Mouse (Mus musculus) stomach, embryonic 14.5 days (tissue): ENCODE results near the gene Polm. TPM values are rescaled to one million over a fixed set of nuclear protein-coding genes. Genes with fewer than 3 reads are reported as not detected.

ENCODE experiments used
- ATAC-seq: fragments of 200-750 bp; cut with Nextera tagmentation; 2 replicates; pipeline ENCODE4 v1.8.0; 2017; ENCODE audit warnings: low read depth, moderate TSS enrichment; ENCODE audit not compliant: insufficient number of reproducible peaks, insufficient read depth, low FRiP score
- H3K27ac ChIP-seq: fragments of 300-500 bp; sonication (generic); 2 replicates; pipeline ENCODE4 v1.5.1; 2014; ENCODE audit warnings: mild to moderate bottlenecking, low read length, moderate library complexity, mixed read lengths
- H3K27me3 ChIP-seq: fragments of 300-500 bp; sonication (generic); 2 replicates; pipeline ENCODE4 v1.6.1; 2014; ENCODE audit warnings: low read length, control low read depth, mixed read lengths; ENCODE audit not compliant: control insufficient read depth, insufficient read depth
- H3K36me3 ChIP-seq: fragments of 300-500 bp; sonication (generic); 2 replicates; pipeline ENCODE4 v1.6.1; 2014; ENCODE audit warnings: mild to moderate bottlenecking, control low read depth, low read length, moderate library complexity, mixed read lengths; ENCODE audit not compliant: control insufficient read depth, insufficient read depth
- H3K4me1 ChIP-seq: fragments of 300-500 bp; sonication (generic); 2 replicates; pipeline ENCODE4 v1.6.1; 2014; ENCODE audit warnings: low read length, control low read depth, mixed read lengths; ENCODE audit not compliant: control insufficient read depth, insufficient read depth
- H3K4me2 ChIP-seq: fragments of 300-500 bp; sonication (generic); replicated peaks from 2 replicates; pipeline ENCODE4 v1.6.1; 2014; ENCODE audit warnings: low read depth, low read length, control low read depth
- H3K4me3 ChIP-seq: fragments of 300-500 bp; sonication (generic); 2 replicates; pipeline ENCODE4 v1.5.1; 2014; ENCODE audit warnings: low read depth, low read length, control low read depth
- H3K9ac ChIP-seq: fragments of 300-500 bp; sonication (generic); replicated peaks from 2 replicates; pipeline ENCODE4 v1.6.1; 2014; ENCODE audit warnings: low read depth, mild to moderate bottlenecking, control low read depth, low read length, moderate library complexity, mixed read lengths
- H3K9me3 ChIP-seq: fragments of 300-500 bp; sonication (generic); 2 replicates; pipeline ENCODE4 v1.6.1; 2016; ENCODE audit warnings: low read depth, low read length, control low read depth; ENCODE audit not compliant: control insufficient read depth
- WGBS: fragments of 180-500 bp; shearing (Covaris S2); extraction: QIAGEN DNeasy Blood & Tissue Kit; methylation state at CpG from one replicate; pipeline ENCODE4 v1.1.7; 2014; 5-methylcytosine and 5-hydroxymethylcytosine counted together
- polyA plus RNA-seq: library from polyadenylated mRNA; unstranded; fragments of >200 nt; fragmentation: Nextera tagmentation; extraction: Ambion mirVana; gene quantifications from 2 replicates; pipeline ENCODE4 v1.2.1, GENCODE M21; 2014

Polm gene
- polyA plus RNA-seq: 8.4 and 10.3 TPM in 2 replicates

DNA sequence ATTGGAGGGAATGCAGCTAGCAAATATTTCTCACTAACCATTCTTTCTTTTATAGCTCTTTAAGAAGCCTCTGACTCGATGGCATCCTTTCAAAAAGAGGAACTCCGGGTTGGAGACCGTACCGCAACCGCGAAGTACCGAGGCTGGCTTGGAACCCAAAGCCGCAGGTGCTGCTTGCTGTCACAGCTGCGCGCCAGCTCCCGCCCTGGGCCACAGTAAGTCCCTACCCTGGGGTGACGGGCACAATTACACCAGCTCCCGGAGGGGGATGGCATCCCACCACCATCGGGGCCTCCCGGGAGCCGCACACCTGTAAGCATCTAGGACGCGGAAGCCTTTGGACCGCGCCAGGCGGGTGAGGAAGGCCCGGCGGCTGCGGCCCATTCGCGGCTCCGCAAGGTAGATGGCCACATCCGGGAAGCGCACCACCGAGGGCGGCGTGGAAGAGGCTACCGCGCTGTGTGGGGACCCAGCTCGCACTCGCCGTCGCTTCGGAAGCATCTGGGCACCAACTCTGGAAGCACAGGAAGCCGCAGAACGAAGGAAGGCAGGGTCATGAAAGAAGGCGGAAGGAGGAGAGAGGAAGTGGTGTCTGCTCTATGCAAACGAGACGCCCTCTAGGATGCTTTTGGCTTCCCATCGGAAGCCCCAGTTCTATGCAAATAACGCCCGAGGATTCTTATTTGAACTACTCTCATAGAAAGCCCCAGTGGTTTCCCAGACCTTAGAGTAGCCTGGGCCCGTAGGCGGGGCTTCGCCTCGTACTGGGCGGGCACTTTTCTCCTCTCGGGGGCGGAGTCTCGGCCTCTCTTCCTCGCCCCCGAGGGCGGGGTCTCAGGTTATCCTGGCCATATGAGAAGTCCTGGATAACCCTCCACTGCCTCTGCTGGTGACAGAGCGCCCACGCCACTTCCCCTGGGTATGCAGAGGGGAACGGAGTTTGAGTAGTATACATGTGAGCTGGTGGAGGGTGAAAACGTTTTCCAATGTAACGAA lies at the start of gene Polm:
Polm (minus strand) TSS at position 766 of the 996 bp plus-strand sequence.
- no peaks in the 10 kb centered on the region for H3K9me3 ChIP-seq
- WGBS: under 1% methylated on average over 63 of the region's 63 CpGs
- H3K9ac ChIP-seq: peak within 1 kb of the TSS; percentile 67
- no peaks in the 10 kb centered on the region for H3K4me1 ChIP-seq
- peak within 1 kb of the TSS; percentile 71 for H3K27ac ChIP-seq
- no peaks in the 10 kb centered on the region for H3K27me3 ChIP-seq
- H3K36me3 ChIP-seq: peaks cover 8% of the 10 kb centered on the region
- ATAC-seq: peak; percentile 96
- peak within 1 kb of the TSS; percentile 87 for H3K4me2 ChIP-seq
- peak within 1 kb of the TSS; percentile 71 for H3K4me3 ChIP-seq

DNA sequence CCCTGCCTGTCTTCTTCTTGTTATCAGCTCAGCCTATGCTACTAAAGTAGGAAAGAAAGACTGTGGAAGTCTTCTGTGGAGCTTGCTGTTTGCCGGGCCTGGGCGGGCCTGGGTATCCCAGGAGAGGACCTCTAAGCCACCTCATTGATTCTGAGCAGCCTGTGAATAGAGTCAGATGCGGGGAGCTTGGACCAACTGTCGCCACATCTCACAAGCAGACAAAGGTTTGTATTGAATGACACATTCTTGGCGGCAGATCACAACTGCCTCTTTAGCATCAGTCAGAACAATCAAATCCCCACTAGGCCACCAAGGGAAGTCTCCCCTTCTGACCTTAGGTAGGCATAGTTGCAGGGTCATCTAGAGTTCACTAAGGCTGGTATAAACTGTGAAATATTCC lies 49.4 kb upstream of the Polm start:
- H3K4me1 ChIP-seq: peaks cover 10% of the 10 kb centered on the region; the same call in 1 of the 2 replicates
- H3K4me3 ChIP-seq: no peak overlapping the region
- 36% methylated on average over 5 of the region's 5 CpGs for WGBS
- H3K4me2 ChIP-seq: no peak overlapping the region
- H3K36me3 ChIP-seq: no peaks in the 10 kb centered on the region
- no peaks in the 10 kb centered on the region for H3K9me3 ChIP-seq
- ATAC-seq: no peak
- no peak overlapping the region for H3K27ac ChIP-seq
- no peaks in the 10 kb centered on the region for H3K27me3 ChIP-seq
- no peak overlapping the region for H3K9ac ChIP-seq

DNA sequence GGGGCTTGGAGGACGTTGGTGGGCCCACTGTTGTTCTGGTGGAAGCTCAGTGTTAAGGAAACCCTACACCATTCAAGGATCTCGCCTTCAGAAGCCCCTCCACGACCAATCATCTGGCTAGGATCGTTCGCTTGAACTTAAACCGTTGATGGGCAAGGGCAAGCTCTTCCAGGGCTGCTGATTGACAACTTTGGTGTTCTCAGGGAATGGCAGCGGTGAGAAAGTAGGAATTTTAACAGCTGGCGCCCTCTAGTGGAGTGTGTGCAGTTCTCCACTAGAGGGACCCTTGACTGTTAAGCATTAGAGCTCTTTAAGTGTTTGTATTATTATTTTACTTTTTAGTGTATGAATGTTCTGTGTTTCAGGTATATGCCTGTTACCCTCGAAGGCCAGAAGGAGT lies 48.4 kb upstream of the Polm start:
- ATAC-seq: no peak
- Histone ChIP-seq H3K36me3 (no peaks in the 10 kb centered on the region), H3K4me2 (no peak overlapping the region), H3K9me3 (no peaks in the 10 kb centered on the region), H3K27ac (no peak overlapping the region), H3K4me1 (peaks cover 7% of the 10 kb centered on the region; the same call in 1 of the 2 replicates), H3K9ac (no peak overlapping the region), H3K27me3 (no peaks in the 10 kb centered on the region), H3K4me3 (no peak overlapping the region)
- WGBS: 18% methylated on average over 9 of the region's 9 CpGs

DNA sequence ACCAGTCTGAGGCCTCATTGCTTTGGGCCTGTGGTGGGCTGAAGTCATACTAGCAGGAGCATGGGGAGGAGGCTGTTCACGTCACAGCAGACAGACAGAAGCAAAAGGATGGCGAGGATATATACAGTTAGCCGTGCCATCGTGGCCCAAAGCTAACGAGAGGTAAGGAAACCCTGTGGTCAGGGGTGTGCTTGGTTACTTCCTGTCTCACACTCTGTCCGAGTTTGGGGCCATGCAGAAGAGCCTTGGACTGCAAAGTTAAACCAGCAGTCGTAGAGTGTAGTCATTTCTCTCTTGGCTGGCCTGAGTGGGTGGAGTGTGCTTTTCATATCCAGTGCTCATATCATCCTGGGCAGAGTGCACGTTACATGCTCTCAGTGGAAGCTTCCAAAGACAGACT lies 44.7 kb upstream of the Polm start:
- Histone ChIP-seq H3K27me3 (no peaks in the 10 kb centered on the region), H3K9me3 (no peaks in the 10 kb centered on the region), H3K27ac (no peak overlapping the region), H3K9ac (no peak overlapping the region), H3K4me1 (peaks cover 6% of the 10 kb centered on the region; the same call in 1 of the 2 replicates), H3K4me3 (no peak overlapping the region), H3K36me3 (no peaks in the 10 kb centered on the region), H3K4me2 (no peak overlapping the region)
- WGBS: 74% methylated on average over 8 of the region's 8 CpGs
- ATAC-seq: no peak

DNA sequence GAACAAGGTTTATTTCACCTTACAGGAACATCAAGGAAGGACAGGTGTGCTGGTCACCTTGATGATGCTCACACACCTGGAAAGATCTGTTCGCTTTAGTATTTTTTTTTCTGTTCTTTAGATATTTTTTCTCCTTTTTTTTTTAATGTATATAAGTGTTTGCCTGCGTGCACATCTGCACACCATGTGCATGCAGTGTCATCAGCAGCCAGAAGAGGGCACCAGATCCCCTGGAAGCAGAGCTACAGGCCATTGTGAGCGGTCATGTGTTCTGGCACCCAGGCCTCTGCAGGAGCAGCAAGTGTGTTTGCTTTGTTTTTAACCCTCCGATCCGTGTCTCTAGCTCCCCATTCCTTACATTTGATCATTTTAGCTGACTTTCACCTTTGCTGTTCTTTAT lies 42.1 kb upstream of the Polm start:
- H3K4me1 ChIP-seq: peaks cover 13% of the 10 kb centered on the region
- H3K9me3 ChIP-seq: no peaks in the 10 kb centered on the region
- ATAC-seq: no peak
- WGBS: 56% methylated on average over 5 of the region's 5 CpGs
- H3K4me2 ChIP-seq: no peak overlapping the region
- H3K36me3 ChIP-seq: peaks cover 4% of the 10 kb centered on the region; the same call in 1 of the 2 replicates
- no peak overlapping the region for H3K27ac ChIP-seq
- no peak overlapping the region for H3K9ac ChIP-seq
- no peak overlapping the region for H3K4me3 ChIP-seq
- no peaks in the 10 kb centered on the region for H3K27me3 ChIP-seq

DNA sequence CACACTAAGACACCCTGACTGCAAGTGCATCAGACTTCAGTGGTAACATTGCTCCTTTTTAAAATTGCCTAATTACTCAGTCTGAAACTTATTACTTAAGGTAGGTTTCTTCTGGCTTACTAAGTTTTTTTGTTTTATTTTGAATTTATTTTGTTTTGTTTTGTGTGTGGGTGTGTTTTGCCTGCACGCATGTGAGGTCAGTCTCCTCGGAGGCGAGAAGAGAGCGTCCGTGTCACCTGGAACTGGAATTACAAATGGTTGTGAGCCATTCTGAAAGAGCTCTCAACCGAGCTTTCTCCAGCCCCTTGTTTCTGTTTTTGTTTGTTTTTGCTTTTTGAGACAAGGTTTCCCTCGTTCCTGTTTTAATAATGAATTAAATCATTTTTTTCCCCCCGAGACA lies 40.8 kb upstream of the Polm start:
- Histone ChIP-seq H3K9me3 (no peaks in the 10 kb centered on the region), H3K27me3 (no peaks in the 10 kb centered on the region), H3K27ac (peak overlapping the region; percentile 89), H3K9ac (no peak overlapping the region; the same call in 1 of the 2 replicates), H3K4me1 (peaks cover 13% of the 10 kb centered on the region), H3K36me3 (peaks cover 17% of the 10 kb centered on the region; the same call in 1 of the 2 replicates), H3K4me3 (peak overlapping the region; percentile 53), H3K4me2 (peak overlapping the region; percentile 75)
- ATAC-seq: no peak
- WGBS: 29% methylated on average over 8 of the region's 8 CpGs

DNA sequence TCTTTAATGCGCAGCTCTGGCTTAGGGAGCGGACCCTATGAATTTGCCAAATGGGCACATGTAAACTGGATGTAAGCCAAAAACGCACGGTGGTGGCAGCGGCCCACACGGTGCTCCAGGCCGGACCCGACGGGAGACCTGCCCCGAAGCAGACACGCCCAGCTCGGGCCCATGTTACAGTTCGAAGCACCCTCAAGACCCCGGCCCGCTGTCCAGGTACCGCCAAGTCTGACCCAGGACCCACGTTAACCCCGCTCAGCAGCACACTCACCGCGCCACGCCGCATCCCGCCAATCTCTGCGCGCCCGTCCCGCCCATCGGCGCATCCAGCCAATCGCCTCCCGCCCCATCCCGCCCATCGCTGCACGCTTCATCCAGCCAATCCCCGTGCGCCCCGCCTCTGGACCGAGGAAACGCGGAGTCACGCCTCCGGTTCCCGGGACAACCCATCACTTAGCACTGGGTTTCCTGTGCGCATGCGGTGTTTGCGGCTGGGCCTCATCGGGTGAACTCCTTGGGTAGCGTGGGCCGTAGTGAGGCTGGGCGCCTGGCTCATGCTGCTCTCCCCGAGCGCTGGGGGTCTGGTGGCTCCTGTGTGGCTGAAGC lies 40.2 kb upstream of the Polm start, which contains the start of gene Pold2:
Pold2 (minus strand) TSS at position 372 of the 606 bp plus-strand sequence.
- WGBS: under 1% methylated on average over 52 of the region's 52 CpGs

DNA sequence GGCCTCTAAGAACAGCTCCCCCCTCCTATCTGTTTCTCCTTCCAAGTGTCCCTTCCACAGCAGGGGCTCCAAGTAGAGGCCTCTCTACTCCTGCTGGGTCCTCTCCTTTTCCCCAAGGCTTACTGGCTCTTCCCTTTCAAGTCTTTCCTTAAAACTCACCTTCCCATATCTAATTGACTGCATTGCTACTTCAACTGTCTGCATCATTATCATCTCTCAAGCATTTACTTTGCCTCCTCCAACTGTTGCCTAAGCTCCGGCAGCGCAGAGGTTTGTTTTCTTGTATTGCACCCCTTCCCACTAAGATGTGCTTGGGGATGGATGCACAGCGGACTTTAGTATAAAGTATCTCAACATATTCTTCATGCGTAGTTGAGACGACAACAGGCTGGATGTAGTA lies 39.6 kb upstream of the Polm start:
- H3K9me3 ChIP-seq: no peaks in the 10 kb centered on the region
- H3K9ac ChIP-seq: peak overlapping the region; percentile 58
- no peak for ATAC-seq
- peaks cover 13% of the 10 kb centered on the region for H3K4me1 ChIP-seq
- 4% methylated on average over 5 of the region's 5 CpGs for WGBS
- no peak overlapping the region for H3K27ac ChIP-seq
- H3K27me3 ChIP-seq: no peaks in the 10 kb centered on the region
- H3K4me2 ChIP-seq: peak overlapping the region; percentile 75
- peaks cover 29% of the 10 kb centered on the region; the same call in 1 of the 2 replicates for H3K36me3 ChIP-seq
- H3K4me3 ChIP-seq: peak overlapping the region; percentile 53

More for the DNA sequence above, 40.2 kb upstream of the Polm start, which contains the start of gene Pold2:
- Histone ChIP-seq H3K4me1 (peaks cover 13% of the 10 kb centered on the region), H3K9me3 (no peaks in the 10 kb centered on the region), H3K36me3 (peaks cover 23% of the 10 kb centered on the region; the same call in 1 of the 2 replicates), H3K4me3 (peak within 1 kb of the TSS; percentile 53), H3K27me3 (no peaks in the 10 kb centered on the region), H3K27ac (peak within 1 kb of the TSS; percentile 89), H3K4me2 (peak within 1 kb of the TSS; percentile 75), H3K9ac (peak within 1 kb of the TSS; percentile 58)
- peak; percentile 99 for ATAC-seq
